ENCODE assay signal across 20 mouse cellular contexts in genomic region chr15:32223028-32223427, GRCm38 (mm10). TPM values are rescaled to one million over a fixed set of nuclear protein-coding genes. Genes with fewer than 3 reads are reported as not detected.
"Had no signal": no experiment of that assay in that cellular context is flagged by ENCODE, and none has a peak within 500 bp of the region (broad histone marks: within the 10 kb centered on the region; RNA-seq: fewer than 3 reads in every experiment).

No protein-coding gene starts in this region.

- ATAC-seq: hindbrain, postnatal 0 days; intestine, embryonic 16.5 days; liver, embryonic 12.5 days; midbrain, embryonic 16.5 days had no signal

- H3K36me3 ChIP-seq: limb, embryonic 15.5 days; liver, embryonic 12.5 days; midbrain, embryonic 12.5 days had no signal

- H3K4me1 ChIP-seq: limb, embryonic 15.5 days; liver, embryonic 12.5 days; megakaryocyte, embryonic 14.5 days; midbrain, embryonic 12.5 days had no signal

- H3K9ac ChIP-seq: limb, embryonic 15.5 days; liver, embryonic 12.5 days; lung, embryonic 14.5 days; midbrain, embryonic 12.5 days had no signal

- H3K27me3 ChIP-seq: limb, embryonic 15.5 days; liver, embryonic 12.5 days; megakaryocyte, embryonic 14.5 days; midbrain, embryonic 12.5 days had no signal

- H3K4me2 ChIP-seq: limb, embryonic 15.5 days; liver, embryonic 12.5 days; lung, embryonic 14.5 days; midbrain, embryonic 12.5 days had no signal

- H3K27ac ChIP-seq: hindbrain, postnatal 0 days; limb, embryonic 15.5 days; liver, embryonic 12.5 days; macrophage; midbrain, embryonic 12.5 days had no signal

- H3K4me3 ChIP-seq: limb, embryonic 15.5 days; liver, embryonic 12.5 days; megakaryocyte, embryonic 14.5 days; midbrain, embryonic 12.5 days had no signal

- H3K9me3 ChIP-seq: limb, embryonic 15.5 days; liver, embryonic 12.5 days; midbrain, embryonic 12.5 days had no signal

- DNase-seq: layer of hippocampus, adult 9-11 months; layer of hippocampus, postnatal 36 days; lung, embryonic 14.5 days; lung, postnatal 10 days; right cerebral cortex, postnatal 14 days; thymus, postnatal 36 days had no signal

RNA-seq across cellular contexts. Expression of gene Sema5a, which starts 21.6 kb away (rescaled TPM):
- polyA plus RNA-seq: macrophage had no signal

RNA-seq across cellular contexts. Expression of gene Tas2r119, which starts 45.9 kb away (rescaled TPM):
- polyA plus RNA-seq: hindbrain, postnatal 0 days; intestine, embryonic 16.5 days; limb, embryonic 11.5 days; liver, embryonic 12.5 days; liver, embryonic 16.5 days; lung, embryonic 14.5 days; macrophage; midbrain, embryonic 12.5 days; midbrain, embryonic 16.5 days; neural tube, embryonic 14.5 days; small intestine, adult 2 months; stomach, embryonic 16.5 days; thymus, postnatal 0 days had no signal
